Mouse (Mus musculus) bone marrow macrophage, adult 2 months (primary cell): ENCODE results near the gene Slc9a3r2.
A peak's percentile ranks its signal among the peaks of the same experiment; 100 is the strongest.

ENCODE experiments used
- CTCF ChIP-seq: IDR thresholded peaks from 2 replicates; pipeline ENCODE4 v1.5.1; 2012; ENCODE audit warnings: low read depth, mild to moderate bottlenecking, low read length, moderate library complexity
- POLR2A ChIP-seq: IDR thresholded peaks from 2 replicates; pipeline ENCODE4 v1.6.1; 2012; ENCODE audit warnings: mild to moderate bottlenecking, low read depth, low read length, borderline replicate concordance

GRCm38 (mm10) chr17:24667416-24667815 lies 17.3 kb upstream of the Slc9a3r2 start:
- peak; percentile 64 for TF ChIP-seq CTCF
- TF ChIP-seq POLR2A, result no peak
